27 mouse cellular contexts compared by ENCODE assay signal in genomic region chr8:10866696-10867395, GRCm38 (mm10).
A peak's percentile ranks its signal among the peaks of the same experiment; 100 is the strongest.
DNase-seq lines count a peak whose midpoint lies in the region; ATAC-seq and TF ChIP-seq lines count a peak whose summit lies in the region.
"Had no signal": no experiment of that assay in that cellular context is flagged by ENCODE, and none has a peak within 500 bp of the region (broad histone marks: within the 10 kb centered on the region; RNA-seq: fewer than 3 reads in every experiment).

No protein-coding gene starts in this region.

- peak; percentile 55 for DNase-seq in embryo, embryonic 10 days (ENCODE audit: low spot score)
- no peak for DNase-seq in embryo, embryonic 11 days
- DNase-seq in embryo, embryonic 10.5 days (ENCODE audit: low spot score): peak; percentile 39
- DNase-seq in cerebellum, adult 2 months: no peak
- no peak for DNase-seq in testis, postnatal 14 days (ENCODE audit: low spot score)
- DNase-seq in urinary bladder, postnatal 36 days (ENCODE audit: low spot score in 2 of 2): no peak
- DNase-seq: adrenal gland, adult 2 months; adrenal gland, postnatal 36 days; cerebellum, adult 18-20 months; cerebellum, postnatal 25 days; gastrocnemius, postnatal 14 days; heart, adult 18-20 months; heart, postnatal 36 days; lung, adult 2 months; midbrain, embryonic 14.5 days; right cerebral cortex, postnatal 4 days; thymus, postnatal 14 days had no signal

- peak overlapping the region; percentile 84 for H3K27ac ChIP-seq in intestine, postnatal 0 days (ENCODE audit: low read depth, low read length)
- peak overlapping the region; percentile 69 for H3K27ac ChIP-seq in liver, embryonic 15.5 days (replicated peaks)
- H3K27ac ChIP-seq in cerebellum, adult 2 months (ENCODE audit: insufficient read depth, low read length): no peak overlapping the region
- H3K27ac ChIP-seq: hindbrain, embryonic 12.5 days; limb, embryonic 13.5 days; macrophage had no signal

- H3K27me3 ChIP-seq in intestine, postnatal 0 days (replicated peaks; ENCODE audit: control insufficient read depth, insufficient read depth, low read length): no peaks in the 10 kb centered on the region
- 0 out of 2 replicates have a peak, but pooled peaks cover 10% of the 10 kb centered on the region for H3K27me3 ChIP-seq in liver, embryonic 15.5 days
- H3K27me3 ChIP-seq in cerebellum, adult 2 months (ENCODE audit: control insufficient read depth, insufficient read depth, low read length): no peaks in the 10 kb centered on the region; the same call in 1 of the 2 replicates
- H3K27me3 ChIP-seq: CH12.LX had no signal

- peak overlapping the region; percentile 22; the same call in 1 of the 2 replicates for H3K4me2 ChIP-seq in intestine, postnatal 0 days (replicated peaks; ENCODE audit: low read depth)
- no peak overlapping the region for H3K4me2 ChIP-seq in liver, embryonic 15.5 days
- H3K4me2 ChIP-seq: heart, embryonic 11.5 days; hindbrain, embryonic 12.5 days; limb, embryonic 13.5 days had no signal

- no peak for TF ChIP-seq CTCF in intestine, postnatal 0 days (IDR thresholded peaks at IDR 0.05; ENCODE audit: low read depth)
- TF ChIP-seq CTCF in cerebellum, adult 2 months (IDR thresholded peaks at IDR 0.05; ENCODE audit: borderline replicate concordance, insufficient read depth, low read depth, low read length): no peak

- no peak for TF ChIP-seq POLR2A in cerebellum, adult 2 months (IDR thresholded peaks at IDR 0.05; ENCODE audit: borderline replicate concordance, insufficient read depth, low read length)

- no peak overlapping the region for H3K4me3 ChIP-seq in intestine, postnatal 0 days (ENCODE audit: low read depth, low read length)
- H3K4me3 ChIP-seq in liver, embryonic 15.5 days (replicated peaks): no peak overlapping the region
- no peak overlapping the region for H3K4me3 ChIP-seq in cerebellum, adult 2 months (replicated peaks; ENCODE audit: insufficient read depth, low read depth, low read length)
- H3K4me3 ChIP-seq: erythroblast, embryonic 14.5 days; hindbrain, embryonic 12.5 days; limb, embryonic 13.5 days had no signal

- H3K36me3 ChIP-seq in intestine, postnatal 0 days (ENCODE audit: control insufficient read depth, insufficient read depth): no peaks in the 10 kb centered on the region
- no peaks in the 10 kb centered on the region for H3K36me3 ChIP-seq in liver, embryonic 15.5 days (replicated peaks)
- H3K36me3 ChIP-seq: hindbrain, embryonic 12.5 days; limb, embryonic 13.5 days had no signal

- ATAC-seq in intestine, postnatal 0 days: peak; percentile 55
- ATAC-seq in liver, embryonic 15.5 days (ENCODE audit: insufficient read depth): no peak
- ATAC-seq: activated CD4-positive, CD25-positive, alpha-beta regulatory T cell, adult 4 months; hindbrain, postnatal 0 days had no signal

- no peaks in the 10 kb centered on the region for H3K9me3 ChIP-seq in intestine, postnatal 0 days (ENCODE audit: control insufficient read depth)
- H3K9me3 ChIP-seq in liver, embryonic 15.5 days (replicated peaks): no peaks in the 10 kb centered on the region
- H3K9me3 ChIP-seq: hindbrain, embryonic 12.5 days; limb, embryonic 13.5 days had no signal

- H3K9ac ChIP-seq in intestine, postnatal 0 days (ENCODE audit: low read depth, low read length): no peak overlapping the region
- no peak overlapping the region for H3K9ac ChIP-seq in liver, embryonic 15.5 days
- H3K9ac ChIP-seq: hindbrain, embryonic 12.5 days; limb, embryonic 13.5 days had no signal

- WGBS in intestine, postnatal 0 days: 22% methylated on average over 7 of the region's 7 CpGs
- WGBS in liver, embryonic 15.5 days (ENCODE audit: insufficient replicate concordance): 28% methylated on average over 7 of the region's 7 CpGs
- WGBS in cerebellum, adult 2 months: 89% methylated on average over 7 of the region's 7 CpGs

- peaks cover 22% of the 10 kb centered on the region for H3K4me1 ChIP-seq in intestine, postnatal 0 days (replicated peaks; ENCODE audit: control insufficient read depth, insufficient read depth, low read length)
- H3K4me1 ChIP-seq in liver, embryonic 15.5 days (replicated peaks): peaks cover 21% of the 10 kb centered on the region
- H3K4me1 ChIP-seq in cerebellum, adult 2 months (ENCODE audit: control insufficient read depth, insufficient read depth, low read length): no peaks in the 10 kb centered on the region

Comparison
In these comparisons a context has a peak if more than half of its experiments do, and no peak if none do; other contexts are left out.
1. DNase-seq: peak in embryo, embryonic 10 days (single experiment) and embryo, embryonic 10.5 days (single experiment); none in embryo, embryonic 11 days (single experiment), cerebellum, adult 2 months (0 of 2), testis, postnatal 14 days (single experiment) and urinary bladder, postnatal 36 days (0 of 2).